Mouse (Mus musculus): ENCODE measurements around the gene Fbp1.

- TF ChIP-seq CTCF (IDR thresholded peaks at IDR 0.05; ENCODE audit: low read depth, low read length) (no peak), TAL1 (conservative IDR thresholded peaks at IDR 0.05; ENCODE audit: low read depth, low read length) (no peak), GATA1 (IDR thresholded peaks at IDR 0.05; ENCODE audit: borderline replicate concordance, low read length) (no peak), GATA2 (IDR thresholded peaks at IDR 0.05; ENCODE audit: borderline replicate concordance, low read depth, low read length) (no peak), POLR2AphosphoS5 (IDR thresholded peaks at IDR 0.05; ENCODE audit: insufficient replicate concordance, low read depth, low read length) (no peak)
Observed at GRCm38 (mm10) chr13:62856850-62857249, 31.2 kb downstream of the Fbp1 start.
